Mouse (Mus musculus): ENCODE measurements around the gene Tob1. TPM values are rescaled to one million over a fixed set of nuclear protein-coding genes. Genes with fewer than 3 reads are reported as not detected.

The Tob1 gene
- polyA plus RNA-seq, 3 experiments from 2014 or later = 4.3 to 6.7 (median 5.3) TPM

Other genes with a start within 250 kb of the Tob1 start
- gene Gm20390, start 243.2 kb upstream of the Tob1 start, polyA plus RNA-seq (2017; shearing (Covaris generic)) = 100 to 1,000 TPM in 2 of 3 experiments, 10 to 100 TPM in 1; 13.2 to 293 (median 291) TPM
- 100 to 1,000 TPM; 137 to 236 (median 173) TPM for gene Nme1, start 242.9 kb upstream of the Tob1 start, polyA plus RNA-seq (2017; shearing (Covaris generic))
- 10 to 100 TPM; 18.6 to 21.4 (median 18.7) TPM for gene Spag9, start 215.4 kb upstream of the Tob1 start, polyA plus RNA-seq (2017; shearing (Covaris generic))
- gene Wfikkn2, start 34.6 kb downstream of the Tob1 start, polyA plus RNA-seq (2017; shearing (Covaris generic)) = 1 to 10 TPM in 2 of 3 experiments, under 1 TPM in 1; 0.10 to 1.5 (median 1.2) TPM
- 1 to 10 TPM; 1.6 to 1.7 (median 1.7) TPM for gene Gm21885, start 70.4 kb downstream of the Tob1 start, polyA plus RNA-seq (2017; shearing (Covaris generic))
- 100 to 1,000 TPM; 117 to 168 (median 166) TPM for gene Luc7l3, start 110.5 kb downstream of the Tob1 start, polyA plus RNA-seq (2017; shearing (Covaris generic))
- 10 to 100 TPM; 10.9 to 18.7 (median 17.1) TPM for gene Ankrd40, start 116.5 kb downstream of the Tob1 start, polyA plus RNA-seq (2017; shearing (Covaris generic))
- gene Abcc3, start 181.5 kb downstream of the Tob1 start, polyA plus RNA-seq (2017; shearing (Covaris generic)) = 1 to 10 TPM in 2 of 3 experiments, under 1 TPM in 1; 0.70 to 4.0 (median 1.9) TPM

All from inflammation-experienced regulatory T-cells, adult 6 months (primary cell).